Mouse (Mus musculus): ENCODE measurements at regions not wholly inside any gene's neighbourhood (a gene's known extent, or its start where the extent isn't known, plus 50 kb on each side); places are given as distances from the start of the nearest gene placed in this dataset.

- TF ChIP-seq POLR2A (IDR thresholded peaks at IDR 0.05; ENCODE audit: low read depth, low read length) (no peak), CTCF (IDR thresholded peaks at IDR 0.05; ENCODE audit: extremely low read depth, insufficient read length, insufficient replicate concordance, low read depth, low read length) (no peak)
These were observed 62.3 kb upstream of the Agr3 start for GRCm38 (mm10) chr12:35863141-35863540.
